In genomic region chr11:97424802-97425201, GRCm38 (mm10) we compare ENCODE assay signal across 14 mouse cellular contexts. TPM values are rescaled to one million over a fixed set of nuclear protein-coding genes. Genes with fewer than 3 reads are reported as not detected.
DNase-seq lines count a peak whose midpoint lies in the region; ATAC-seq and TF ChIP-seq lines count a peak whose summit lies in the region.
"Had no signal": no experiment of that assay in that cellular context is flagged by ENCODE, and none has a peak within 500 bp of the region (broad histone marks: within the 10 kb centered on the region; RNA-seq: fewer than 3 reads in every experiment).

No protein-coding gene starts in this region.

- no peak for TF ChIP-seq CTCF in stomach, postnatal 0 days (IDR thresholded peaks at IDR 0.05; ENCODE audit: low read depth)

- no peak for DNase-seq in heart, postnatal 10 days
- no peak for DNase-seq in stomach, postnatal 0 days (ENCODE audit: low spot score)
- DNase-seq in ovary, postnatal 36 days (ENCODE audit: low spot score), result no peak
- no peak for DNase-seq in lung, postnatal 36 days
- DNase-seq: adrenal gland, postnatal 10 days; cerebellum, adult 18-20 months; cerebellum, postnatal 36 days; gastrocnemius, postnatal 10 days; midbrain, embryonic 14.5 days had no signal

- H3K27ac ChIP-seq in heart, embryonic 15.5 days, result peak overlapping the region; percentile 65
- peak overlapping the region; percentile 4; the same call in 1 of the 2 replicates for H3K27ac ChIP-seq in stomach, embryonic 14.5 days (ENCODE audit: low read length)
- H3K27ac ChIP-seq in stomach, postnatal 0 days (replicated peaks), result no peak overlapping the region

- no peak for TF ChIP-seq EP300 in stomach, postnatal 0 days (optimal IDR thresholded peaks at IDR 0.05)

- peaks cover 34% of the 10 kb centered on the region for H3K36me3 ChIP-seq in erythroblast, embryonic 14.5 days (ENCODE audit: control insufficient read depth)
- H3K36me3 ChIP-seq in heart, embryonic 15.5 days, result no peaks in the 10 kb centered on the region; the same call in 1 of the 2 replicates
- no peaks in the 10 kb centered on the region for H3K36me3 ChIP-seq in stomach, embryonic 14.5 days (ENCODE audit: control insufficient read depth, insufficient read depth, low read length)
- H3K36me3 ChIP-seq in stomach, postnatal 0 days (ENCODE audit: control insufficient read depth, insufficient read depth, low read length), result no peaks in the 10 kb centered on the region

- peak overlapping the region; percentile 64 for H3K4me3 ChIP-seq in erythroblast, embryonic 14.5 days (replicated peaks)
- H3K4me3 ChIP-seq in heart, embryonic 15.5 days, result no peak overlapping the region
- no peak overlapping the region for H3K4me3 ChIP-seq in stomach, embryonic 14.5 days (ENCODE audit: low read depth, low read length)
- no peak overlapping the region for H3K4me3 ChIP-seq in stomach, postnatal 0 days (ENCODE audit: low read depth, low read length)

- WGBS in heart, embryonic 15.5 days, result 43% methylated on average over 3 of the region's 3 CpGs
- WGBS in stomach, embryonic 14.5 days, result 33% methylated on average over 3 of the region's 3 CpGs
- 20% methylated on average over 3 of the region's 3 CpGs for WGBS in stomach, postnatal 0 days

- no peak overlapping the region for H3K9ac ChIP-seq in heart, embryonic 15.5 days
- H3K9ac ChIP-seq in stomach, embryonic 14.5 days (replicated peaks; ENCODE audit: low read depth, low read length), result no peak overlapping the region
- H3K9ac ChIP-seq in stomach, postnatal 0 days (ENCODE audit: low read length), result no peak overlapping the region

- H3K4me1 ChIP-seq in erythroblast, embryonic 14.5 days (ENCODE audit: control insufficient read depth), result peaks cover 88% of the 10 kb centered on the region
- H3K4me1 ChIP-seq in heart, embryonic 15.5 days (replicated peaks), result peaks cover 60% of the 10 kb centered on the region
- peaks cover 23% of the 10 kb centered on the region for H3K4me1 ChIP-seq in stomach, embryonic 14.5 days (ENCODE audit: control insufficient read depth, insufficient read depth, low read length)
- peaks cover 4% of the 10 kb centered on the region for H3K4me1 ChIP-seq in stomach, postnatal 0 days (replicated peaks; ENCODE audit: control insufficient read depth, insufficient read depth)

- intact Hi-C loops in heart, postnatal 10 days (cut with DNase I), result no loop called here

- ATAC-seq in erythroblast, adult 5-6 weeks (replicated peaks; ENCODE audit: low FRiP score, poor library complexity, severe bottlenecking), result no peak
- ATAC-seq in heart, embryonic 15.5 days (replicated peaks; ENCODE audit: insufficient number of reproducible peaks, insufficient read depth, low FRiP score, low read depth), result no peak
- no peak for ATAC-seq in stomach, embryonic 14.5 days (ENCODE audit: insufficient number of reproducible peaks, insufficient read depth, low FRiP score, low read depth)
- no peak for ATAC-seq in stomach, postnatal 0 days (ENCODE audit: low FRiP score, low TSS enrichment)

- H3K9me3 ChIP-seq in erythroblast, embryonic 14.5 days (ENCODE audit: control insufficient read depth, low read length), result no peaks in the 10 kb centered on the region; the same call in 1 of the 2 replicates
- H3K9me3 ChIP-seq in heart, embryonic 15.5 days (replicated peaks), result no peaks in the 10 kb centered on the region
- no peaks in the 10 kb centered on the region for H3K9me3 ChIP-seq in stomach, embryonic 14.5 days (ENCODE audit: control insufficient read depth, low read depth, low read length)
- H3K9me3 ChIP-seq in stomach, postnatal 0 days (ENCODE audit: control insufficient read depth, low read length), result no peaks in the 10 kb centered on the region

- no peaks in the 10 kb centered on the region for H3K27me3 ChIP-seq in erythroblast, embryonic 14.5 days (ENCODE audit: control insufficient read depth)
- H3K27me3 ChIP-seq in heart, embryonic 15.5 days, result no peaks in the 10 kb centered on the region
- H3K27me3 ChIP-seq in stomach, embryonic 14.5 days (ENCODE audit: control insufficient read depth, insufficient read depth, low read length), result no peaks in the 10 kb centered on the region
- H3K27me3 ChIP-seq in stomach, postnatal 0 days (ENCODE audit: control insufficient read depth, insufficient read depth, low read length), result no peaks in the 10 kb centered on the region
- H3K27me3 ChIP-seq: CH12.LX had no signal

- H3K4me2 ChIP-seq in heart, embryonic 15.5 days, result no peak overlapping the region
- H3K4me2 ChIP-seq in stomach, embryonic 14.5 days (replicated peaks; ENCODE audit: low read depth, low read length), result no peak overlapping the region
- no peak overlapping the region for H3K4me2 ChIP-seq in stomach, postnatal 0 days (replicated peaks; ENCODE audit: low read depth)

RNA-seq across cellular contexts. Expression of gene Arhgap23, which starts 9.5 kb away (rescaled TPM):
- 28.7 and 30.6 TPM in 2 replicates for polyA plus RNA-seq in erythroblast, embryonic 14.5 days (2012)
- total RNA-seq in erythroblast, adult 5-6 weeks (2015; ENCODE audit: low replicate concordance), result 21.3 and 21.9 TPM in 2 replicates
- 25.6 and 30.2 TPM in 2 replicates for total RNA-seq in erythroblast, adult 5-6 weeks (2017; ENCODE audit: low replicate concordance)
- 6.0 and 7.8 TPM in 2 replicates for polyA plus RNA-seq in heart, embryonic 15.5 days (2015; fragmentation: Nextera tagmentation; extraction: Ambion mirVana)
- total RNA-seq in heart, postnatal 10 days (2021), result 10 to 100 TPM; 34.4 to 34.7 TPM
- polyA plus RNA-seq in stomach, embryonic 14.5 days (2014; fragmentation: Nextera tagmentation; extraction: Ambion mirVana), result 6.4 and 6.5 TPM in 2 replicates
- 4.3 and 4.6 TPM in 2 replicates for polyA plus RNA-seq in stomach, postnatal 0 days (2015; fragmentation: Nextera tagmentation; extraction: Ambion mirVana)
